Mouse (Mus musculus) embryonic facial prominence, embryonic 14.5 days (tissue): Measurements from ENCODE around the gene Eif2b2. TPM values are rescaled to one million over a fixed set of nuclear protein-coding genes. Genes with fewer than 3 reads are reported as not detected.

ENCODE experiments used
- ATAC-seq: fragments of 200-750 bp; cut with Nextera tagmentation; 2 replicates; pipeline ENCODE4 v1.8.0; 2017; ENCODE audit warnings: low read depth, moderate number of reproducible peaks, moderate TSS enrichment
- DNase-seq: peaks from one replicate; pipeline ENCODE4 v3.0.0-alpha.2; 2015; ENCODE audit warnings: low spot score
- H3K27ac ChIP-seq: fragments of 300-500 bp; sonication (generic); replicated peaks from 2 replicates; pipeline ENCODE4 v1.5.1; 2014; ENCODE audit warnings: low read depth, mild to moderate bottlenecking, low read length, moderate library complexity
- H3K27me3 ChIP-seq: fragments of 300-500 bp; sonication (generic); replicated peaks from 2 replicates; pipeline ENCODE4 v1.6.1; 2014; ENCODE audit warnings: low read length; ENCODE audit not compliant: control insufficient read depth, insufficient read depth
- H3K36me3 ChIP-seq: fragments of 300-500 bp; sonication (generic); 2 replicates; pipeline ENCODE4 v1.6.1; 2014; ENCODE audit warnings: low read length, mixed read lengths; ENCODE audit not compliant: control insufficient read depth, insufficient read depth
- H3K4me1 ChIP-seq: fragments of 300-500 bp; sonication (generic); 2 replicates; pipeline ENCODE4 v1.6.1; 2014; ENCODE audit warnings: antibody characterized with exemption, low read length; ENCODE audit not compliant: control insufficient read depth, insufficient read depth
- H3K4me2 ChIP-seq: fragments of 300-500 bp; sonication (generic); 2 replicates; pipeline ENCODE4 v1.6.1; 2014; ENCODE audit warnings: low read depth, mild to moderate bottlenecking, low read length, moderate library complexity, mixed read lengths
- H3K4me3 ChIP-seq: fragments of 300-500 bp; sonication (generic); 2 replicates; pipeline ENCODE4 v1.5.1; 2014; ENCODE audit warnings: low read depth, mild to moderate bottlenecking, low read length
- H3K9ac ChIP-seq: fragments of 300-500 bp; sonication (generic); 2 replicates; pipeline ENCODE4 v1.6.1; 2014; ENCODE audit warnings: low read depth, mild to moderate bottlenecking, low read length, moderate library complexity, mixed read lengths
- H3K9me3 ChIP-seq: fragments of 300-500 bp; sonication (generic); 2 replicates; pipeline ENCODE4 v1.6.1; 2016; ENCODE audit warnings: low read length; ENCODE audit not compliant: control insufficient read depth
- WGBS: fragments of 180-500 bp; shearing (Covaris S2); extraction: QIAGEN DNeasy Blood & Tissue Kit; methylation state at CpG from one replicate; pipeline ENCODE4 v1.1.7; 2014; 5-methylcytosine and 5-hydroxymethylcytosine counted together
- polyA plus RNA-seq: library from polyadenylated mRNA; unstranded; fragments of >200 nt; fragmentation: Nextera tagmentation; extraction: Ambion mirVana; gene quantifications from 2 replicates; pipeline ENCODE4 v1.2.1, GENCODE M21; 2014

Gene Eif2b2
- polyA plus RNA-seq, 1 experiment from 2014 or later: 74.5 TPM

DNA sequence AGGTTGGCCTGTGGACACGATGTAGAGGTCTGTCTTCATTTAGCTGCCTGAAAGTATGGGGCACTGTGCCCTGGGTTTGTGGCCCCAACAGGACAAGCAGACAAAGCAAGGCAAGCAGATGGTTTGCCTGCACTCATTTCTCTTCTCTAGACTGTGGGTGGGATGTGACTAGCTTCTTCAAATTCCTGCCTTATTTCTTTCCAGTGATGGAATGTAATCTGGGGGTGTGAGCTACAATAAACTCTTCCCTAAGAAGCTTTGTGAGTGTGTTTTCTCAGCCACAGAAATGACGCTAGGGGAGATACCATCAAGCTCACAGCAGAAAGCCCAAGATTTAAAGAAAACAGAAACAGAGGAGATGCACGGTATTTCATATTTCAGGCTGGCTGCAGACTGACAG lies 32.8 kb downstream of the Eif2b2 start:
- H3K36me3 ChIP-seq: 0 out of 2 replicates have a peak, but pooled peaks cover 7% of the 10 kb centered on the region
- ATAC-seq (no peak), DNase-seq (no peak)
- no peak overlapping the region for H3K4me3 ChIP-seq
- H3K9me3 ChIP-seq: peaks cover 7% of the 10 kb centered on the region; the same call in 1 of the 2 replicates
- H3K9ac ChIP-seq: no peak overlapping the region
- H3K4me2 ChIP-seq: no peak overlapping the region
- H3K27me3 ChIP-seq: no peaks in the 10 kb centered on the region
- H3K4me1 ChIP-seq: peaks cover 6% of the 10 kb centered on the region
- 69% methylated on average over 3 of the region's 3 CpGs for WGBS
- no peak overlapping the region for H3K27ac ChIP-seq

DNA sequence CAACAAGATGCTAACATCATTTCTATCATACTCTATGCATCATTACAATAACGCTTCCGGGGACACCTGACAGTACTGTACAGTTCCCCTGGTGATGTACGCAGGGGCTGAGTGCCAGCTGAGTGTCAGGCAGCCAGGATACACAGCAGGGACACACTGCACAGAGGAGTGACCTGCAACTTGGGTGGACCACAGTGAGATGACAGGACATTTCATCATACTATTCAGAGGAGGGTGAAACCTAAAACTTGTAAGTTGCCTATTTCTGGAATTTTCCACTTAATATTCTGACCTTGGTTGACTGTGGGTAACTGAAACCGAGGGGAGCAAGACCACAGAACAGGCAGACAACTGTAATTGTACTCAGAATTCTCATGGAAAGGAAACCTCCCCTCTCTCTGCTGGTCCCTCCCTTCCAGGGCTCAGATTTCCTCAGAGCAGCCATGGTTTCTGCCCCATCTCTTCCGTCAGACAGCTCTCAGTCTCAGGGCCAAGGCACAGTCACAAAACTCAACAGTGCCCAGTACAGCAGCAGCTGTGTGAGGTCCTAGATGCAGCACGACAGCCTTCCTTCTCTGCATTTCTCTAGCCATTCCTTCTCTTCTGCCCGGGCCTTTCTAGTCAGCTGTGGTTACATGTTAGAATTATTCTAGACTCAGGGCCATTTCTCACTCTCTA lies 36.9 kb downstream of the Eif2b2 start:
- ATAC-seq: peak; percentile 78
- no peak overlapping the region for H3K4me2 ChIP-seq
- no peaks in the 10 kb centered on the region; the same call in 1 of the 2 replicates for H3K4me1 ChIP-seq
- peak overlapping the region; percentile 25; the same call in 1 of the 2 replicates for H3K27ac ChIP-seq
- H3K27me3 ChIP-seq: no peaks in the 10 kb centered on the region
- H3K36me3 ChIP-seq: peaks cover 4% of the 10 kb centered on the region; the same call in 1 of the 2 replicates
- no peaks in the 10 kb centered on the region for H3K9me3 ChIP-seq
- DNase-seq: peak; percentile 60
- no peak overlapping the region for H3K9ac ChIP-seq
- 40% methylated on average over 7 of the region's 7 CpGs for whole genome bisulfite sequencing
- no peak overlapping the region for H3K4me3 ChIP-seq

DNA sequence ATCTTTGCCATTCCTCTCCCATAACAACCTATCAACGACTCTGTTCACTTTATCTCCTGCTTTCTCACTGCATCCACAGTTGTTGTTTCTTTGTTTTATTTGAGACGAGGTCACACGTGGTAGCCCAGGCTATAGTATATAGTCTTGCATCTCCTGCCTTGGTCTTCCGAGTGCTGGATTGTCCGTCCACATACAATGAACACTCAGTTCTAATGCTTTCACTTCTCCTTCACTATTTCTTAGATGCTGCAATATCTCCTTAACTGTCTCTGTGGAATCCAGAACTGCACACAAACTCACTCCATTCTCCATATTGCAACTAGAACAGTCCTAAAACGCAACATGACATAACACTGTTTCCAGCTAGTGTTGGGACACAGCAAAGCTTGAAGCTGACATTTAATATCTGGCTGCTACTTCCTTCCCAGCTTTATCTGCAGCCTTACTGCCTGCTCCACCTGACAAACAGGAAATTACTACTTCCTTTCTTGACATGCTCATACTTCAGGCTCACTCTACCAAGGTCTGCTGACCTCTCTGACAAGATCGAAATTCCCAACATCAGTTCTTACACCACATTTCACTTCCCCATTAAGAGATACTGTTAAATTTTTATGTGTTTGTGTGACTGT lies 37.8 kb downstream of the Eif2b2 start:
- 70% methylated on average over 7 of the region's 7 CpGs for WGBS
- no peak for ATAC-seq
- no peaks in the 10 kb centered on the region for H3K9me3 ChIP-seq

DNA sequence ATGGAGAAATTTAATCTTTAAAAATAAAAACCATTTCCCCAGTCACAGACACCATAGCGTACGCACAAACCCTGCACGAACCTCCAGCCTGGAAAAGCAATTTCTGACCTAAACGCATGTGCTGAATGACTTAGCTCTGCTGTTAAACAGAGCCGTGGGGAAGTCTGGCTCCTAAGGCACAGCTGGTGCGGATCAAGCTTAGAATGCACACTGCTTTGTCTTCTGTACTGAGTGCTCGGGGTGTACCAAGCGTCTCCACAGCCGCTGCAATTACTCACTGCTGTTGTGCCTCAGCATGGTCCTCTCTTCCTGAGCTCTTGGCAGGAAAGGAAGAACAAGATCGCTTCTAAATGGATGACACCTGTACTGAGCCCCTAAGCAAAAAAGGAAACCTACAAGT lies 43.2 kb downstream of the Eif2b2 start:
- no peak overlapping the region for H3K4me3 ChIP-seq
- 23% methylated on average over 10 of the region's 10 CpGs for WGBS
- no peaks in the 10 kb centered on the region for H3K9me3 ChIP-seq
- H3K4me2 ChIP-seq: no peak overlapping the region
- ATAC-seq (peak; percentile 88), DNase-seq (peak; percentile 93)
- H3K4me1 ChIP-seq: peaks cover 20% of the 10 kb centered on the region
- peaks cover 4% of the 10 kb centered on the region; the same call in 1 of the 2 replicates for H3K36me3 ChIP-seq
- H3K9ac ChIP-seq: no peak overlapping the region
- H3K27me3 ChIP-seq: no peaks in the 10 kb centered on the region
- H3K27ac ChIP-seq: peak overlapping the region; percentile 53

More for the DNA sequence above, 37.8 kb downstream of the Eif2b2 start:
- Histone ChIP-seq H3K4me1 (no peaks in the 10 kb centered on the region; the same call in 1 of the 2 replicates), H3K9ac (no peak overlapping the region), H3K27ac (0 out of 2 replicates have a peak overlapping the region, but pooled peaks have one; percentile 25), H3K36me3 (peaks cover 4% of the 10 kb centered on the region; the same call in 1 of the 2 replicates), H3K4me3 (no peak overlapping the region), H3K4me2 (no peak overlapping the region), H3K27me3 (no peaks in the 10 kb centered on the region)
- no peak for DNase-seq

DNA sequence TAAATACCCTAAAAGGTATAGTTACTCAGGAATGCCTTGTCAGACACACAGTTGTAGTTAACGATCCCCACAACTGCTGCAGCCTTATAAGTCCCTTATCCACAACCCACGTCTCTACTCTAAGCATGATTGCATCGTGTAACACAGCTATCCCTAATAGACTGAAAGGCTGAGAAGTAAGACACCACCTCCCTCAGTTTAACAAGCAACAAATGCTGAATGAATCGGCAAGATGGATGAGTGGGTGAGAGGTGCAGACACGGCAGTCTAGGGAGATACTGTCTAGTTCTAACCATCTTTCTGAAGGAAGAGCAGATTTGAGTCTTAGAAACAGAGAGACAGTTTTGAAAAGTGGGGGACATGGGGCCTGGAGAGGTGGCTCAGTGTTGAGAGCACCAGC lies 43.9 kb downstream of the Eif2b2 start:
- no peak overlapping the region for H3K9ac ChIP-seq
- H3K4me3 ChIP-seq: no peak overlapping the region
- 53% methylated on average over 5 of the region's 5 CpGs for WGBS
- H3K27ac ChIP-seq: peak overlapping the region; percentile 53
- H3K36me3 ChIP-seq: peaks cover 4% of the 10 kb centered on the region; the same call in 1 of the 2 replicates
- H3K4me1 ChIP-seq: peaks cover 20% of the 10 kb centered on the region
- ATAC-seq (no peak), DNase-seq (no peak)
- no peaks in the 10 kb centered on the region for H3K27me3 ChIP-seq
- H3K4me2 ChIP-seq: no peak overlapping the region
- no peaks in the 10 kb centered on the region for H3K9me3 ChIP-seq

DNA sequence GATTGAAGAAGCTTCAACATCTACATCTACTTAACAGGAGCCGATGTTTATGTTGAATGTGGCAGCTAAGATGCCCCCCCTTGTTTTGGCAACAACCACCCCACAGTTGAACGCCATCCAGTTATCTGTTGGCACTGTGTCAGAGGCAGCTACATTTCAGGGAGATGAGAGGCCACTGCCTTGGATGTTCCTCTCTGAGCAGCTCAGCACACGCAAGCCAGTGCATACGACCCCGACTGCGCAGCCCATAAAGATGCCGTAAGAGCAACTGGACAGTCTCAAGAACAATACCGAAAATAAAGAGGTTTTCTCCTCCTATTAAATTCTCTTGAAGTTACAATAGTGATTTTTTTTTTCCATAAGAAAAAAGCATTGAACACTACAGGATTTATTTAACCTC lies 45.2 kb downstream of the Eif2b2 start:
- no peak overlapping the region for H3K4me3 ChIP-seq
- H3K4me1 ChIP-seq: peaks cover 25% of the 10 kb centered on the region
- no peaks in the 10 kb centered on the region for H3K36me3 ChIP-seq
- H3K9ac ChIP-seq: no peak overlapping the region
- no peaks in the 10 kb centered on the region for H3K9me3 ChIP-seq
- peak overlapping the region; percentile 69 for H3K27ac ChIP-seq
- DNase-seq (peak; percentile 65), ATAC-seq (0 out of 2 replicates have a peak, but pooled peaks have one; percentile 50)
- H3K4me2 ChIP-seq: peak overlapping the region; percentile 30
- 48% methylated on average over 8 of the region's 8 CpGs for WGBS
- no peaks in the 10 kb centered on the region for H3K27me3 ChIP-seq

DNA sequence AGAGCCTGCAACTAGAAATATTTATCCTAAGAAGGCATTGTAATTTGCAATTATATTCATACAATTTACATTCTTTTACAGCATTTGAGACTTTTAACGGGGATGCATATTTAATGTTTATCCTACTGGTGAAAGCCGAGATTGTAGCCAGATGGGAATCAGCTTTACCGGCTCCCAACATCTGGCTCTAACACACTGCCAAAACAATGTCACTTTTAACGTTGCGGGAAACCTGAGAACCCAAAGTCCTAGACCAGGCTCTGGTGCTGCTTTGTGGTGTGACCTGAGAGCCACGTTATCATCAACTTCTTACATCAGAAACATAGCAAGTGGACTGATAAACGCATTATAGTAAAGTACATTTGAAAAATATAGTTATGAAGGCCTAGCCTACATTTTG lies 45.7 kb downstream of the Eif2b2 start:
- H3K9ac ChIP-seq: no peak overlapping the region
- no peaks in the 10 kb centered on the region for H3K36me3 ChIP-seq
- ATAC-seq: peak; percentile 64; the same call in 1 of the 2 replicates
- no peaks in the 10 kb centered on the region for H3K27me3 ChIP-seq
- H3K9me3 ChIP-seq: no peaks in the 10 kb centered on the region
- WGBS: 13% methylated on average over 7 of the region's 7 CpGs
- peak overlapping the region; percentile 69 for H3K27ac ChIP-seq
- peak; percentile 89 for DNase-seq
- peaks cover 27% of the 10 kb centered on the region for H3K4me1 ChIP-seq
- no peak overlapping the region for H3K4me3 ChIP-seq
- H3K4me2 ChIP-seq: peak overlapping the region; percentile 8; the same call in 1 of the 2 replicates

DNA sequence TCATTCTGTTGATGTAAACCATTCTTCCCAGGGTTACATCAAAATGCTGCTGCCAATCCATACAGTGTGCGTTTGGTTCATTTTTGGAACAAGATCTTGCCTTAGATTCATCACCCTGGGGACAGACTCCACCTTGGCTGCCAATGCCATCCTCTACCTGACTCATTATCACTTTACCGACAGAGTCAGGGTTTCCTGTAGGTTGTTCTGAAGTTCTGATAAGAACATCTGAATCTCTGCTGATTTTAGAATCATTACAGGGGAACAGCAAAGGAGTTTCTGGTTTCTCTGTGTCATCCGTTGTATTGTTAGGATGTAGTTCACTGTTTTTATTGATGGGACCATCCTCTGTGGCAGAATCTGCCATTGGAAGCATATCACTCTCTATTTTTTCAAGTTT lies 47.0 kb downstream of the Eif2b2 start:
- Histone ChIP-seq H3K36me3 (no peaks in the 10 kb centered on the region), H3K9me3 (no peaks in the 10 kb centered on the region), H3K4me2 (no peak overlapping the region), H3K4me1 (peaks cover 29% of the 10 kb centered on the region), H3K4me3 (no peak overlapping the region), H3K27ac (no peak overlapping the region), H3K9ac (no peak overlapping the region), H3K27me3 (no peaks in the 10 kb centered on the region)
- ATAC-seq (no peak), DNase-seq (no peak)
- 92% methylated on average over 3 of the region's 3 CpGs for WGBS
